Mouse (Mus musculus) heart, embryonic 13.5 days (tissue): ENCODE results near the gene Ghrh. TPM values are rescaled to one million over a fixed set of nuclear protein-coding genes. Genes with fewer than 3 reads are reported as not detected.

ENCODE experiments used
- ATAC-seq: fragments of 200-750 bp; cut with Nextera tagmentation; 2 replicates; pipeline ENCODE4 v1.8.0; 2017; ENCODE audit warnings: moderate TSS enrichment; ENCODE audit not compliant: insufficient number of reproducible peaks, low FRiP score, low TSS enrichment; ENCODE audit errors: extremely low read depth
- H3K27ac ChIP-seq: fragments of 300-500 bp; sonication (generic); replicated peaks from 2 replicates; pipeline ENCODE4 v1.5.1; 2015; ENCODE audit warnings: moderate library complexity, mild to moderate bottlenecking, inconsistent platforms
- H3K27me3 ChIP-seq: fragments of 300-500 bp; sonication (generic); replicated peaks from 2 replicates; pipeline ENCODE4 v1.6.1; 2015; ENCODE audit warnings: mild to moderate bottlenecking, inconsistent platforms
- H3K36me3 ChIP-seq: fragments of 300-500 bp; sonication (generic); 2 replicates; pipeline ENCODE4 v1.6.1; 2015; ENCODE audit warnings: mild to moderate bottlenecking, inconsistent platforms
- H3K4me1 ChIP-seq: fragments of 300-500 bp; sonication (generic); 2 replicates; pipeline ENCODE4 v1.6.1; 2015; ENCODE audit warnings: inconsistent platforms
- H3K4me2 ChIP-seq: fragments of 300-500 bp; sonication (generic); 2 replicates; pipeline ENCODE4 v1.6.1; 2015; ENCODE audit warnings: inconsistent platforms, mild to moderate bottlenecking, moderate library complexity
- H3K4me3 ChIP-seq: fragments of 300-500 bp; sonication (generic); 2 replicates; pipeline ENCODE4 v1.5.1; 2015; ENCODE audit warnings: moderate library complexity, mild to moderate bottlenecking, inconsistent platforms
- H3K9ac ChIP-seq: fragments of 300-500 bp; sonication (generic); 2 replicates; pipeline ENCODE4 v1.6.1; 2015; ENCODE audit warnings: inconsistent platforms, mild to moderate bottlenecking, moderate library complexity
- H3K9me3 ChIP-seq: fragments of 300-500 bp; sonication (generic); 2 replicates; pipeline ENCODE4 v1.6.1; 2016; ENCODE audit warnings: inconsistent platforms
- whole genome bisulfite sequencing: fragments of 180-500 bp; shearing (Covaris S2); methylation state at CpG from one replicate; pipeline ENCODE4 v1.1.7; 2015; ENCODE audit warnings: mixed read lengths; 5-methylcytosine and 5-hydroxymethylcytosine counted together
- polyA plus RNA-seq: library from polyadenylated mRNA; unstranded; fragments of >200 nt; fragmentation: Nextera tagmentation; extraction: Ambion mirVana; gene quantifications from 2 replicates; pipeline ENCODE4 v1.2.1, GENCODE M21; 2015

The Ghrh gene
- polyA plus RNA-seq, 1 experiment from 2014 or later: not detected

GRCm38 (mm10) chr2:157320886-157321285 is 26.4 kb downstream of the Ghrh start:
- peaks cover 97% of the 10 kb centered on the region for H3K36me3 ChIP-seq
- no peak for ATAC-seq
- H3K4me1 ChIP-seq: peaks cover 16% of the 10 kb centered on the region
- no peaks in the 10 kb centered on the region for H3K9me3 ChIP-seq
- H3K4me3 ChIP-seq: no peak overlapping the region
- no peak overlapping the region for H3K9ac ChIP-seq
- H3K27me3 ChIP-seq: no peaks in the 10 kb centered on the region
- no peak overlapping the region for H3K27ac ChIP-seq
- H3K4me2 ChIP-seq: no peak overlapping the region
- WGBS: 75% methylated on average over 5 of the region's 5 CpGs

- Histone ChIP-seq H3K4me1 (peaks cover 16% of the 10 kb centered on the region), H3K36me3 (peaks cover 97% of the 10 kb centered on the region), H3K4me2 (no peak overlapping the region), H3K4me3 (no peak overlapping the region), H3K27me3 (no peaks in the 10 kb centered on the region), H3K9ac (no peak overlapping the region), H3K27ac (no peak overlapping the region), H3K9me3 (no peaks in the 10 kb centered on the region)
- WGBS: 86% methylated on average over 8 of the region's 8 CpGs
- ATAC-seq: no peak
Observed at GRCm38 (mm10) chr2:157320135-157320534, 27.2 kb downstream of the Ghrh start.

GRCm38 (mm10) chr2:157317220-157317619 is 30.1 kb downstream of the Ghrh start:
- no peaks in the 10 kb centered on the region for H3K27me3 ChIP-seq
- ATAC-seq: no peak
- no peaks in the 10 kb centered on the region for H3K9me3 ChIP-seq
- no peak overlapping the region; the same call in 1 of the 2 replicates for H3K27ac ChIP-seq
- H3K4me1 ChIP-seq: peaks cover 16% of the 10 kb centered on the region
- peaks cover 97% of the 10 kb centered on the region for H3K36me3 ChIP-seq
- H3K4me2 ChIP-seq: no peak overlapping the region
- WGBS: 76% methylated on average over 6 of the region's 6 CpGs
- H3K9ac ChIP-seq: no peak overlapping the region
- H3K4me3 ChIP-seq: no peak overlapping the region

GRCm38 (mm10) chr2:157316358-157316933 is 30.9 kb downstream of the Ghrh start:
- Histone ChIP-seq H3K4me1 (peaks cover 20% of the 10 kb centered on the region), H3K9ac (no peak overlapping the region), H3K36me3 (peaks cover 97% of the 10 kb centered on the region), H3K4me3 (no peak overlapping the region), H3K27me3 (no peaks in the 10 kb centered on the region), H3K4me2 (no peak overlapping the region), H3K27ac (no peak overlapping the region), H3K9me3 (no peaks in the 10 kb centered on the region)
- ATAC-seq: no peak
- WGBS: 92% methylated on average over 14 of the region's 14 CpGs

- no peaks in the 10 kb centered on the region for H3K9me3 ChIP-seq
- no peak overlapping the region for H3K4me2 ChIP-seq
- peaks cover 97% of the 10 kb centered on the region for H3K36me3 ChIP-seq
- no peak for ATAC-seq
- WGBS: 90% methylated on average over 6 of the region's 6 CpGs
- H3K4me1 ChIP-seq: peaks cover 28% of the 10 kb centered on the region
- H3K27ac ChIP-seq: no peak overlapping the region
- H3K9ac ChIP-seq: no peak overlapping the region
- H3K27me3 ChIP-seq: no peaks in the 10 kb centered on the region
- H3K4me3 ChIP-seq: no peak overlapping the region
Observed at GRCm38 (mm10) chr2:157315486-157315885, 31.8 kb downstream of the Ghrh start.

GRCm38 (mm10) chr2:157314310-157314709 is 33.0 kb downstream of the Ghrh start:
- Histone ChIP-seq H3K9ac (no peak overlapping the region), H3K4me2 (no peak overlapping the region), H3K9me3 (no peaks in the 10 kb centered on the region), H3K4me3 (no peak overlapping the region), H3K27me3 (no peaks in the 10 kb centered on the region), H3K4me1 (peaks cover 32% of the 10 kb centered on the region), H3K27ac (no peak overlapping the region), H3K36me3 (peaks cover 99% of the 10 kb centered on the region)
- WGBS: 89% methylated on average over 7 of the region's 7 CpGs
- no peak for ATAC-seq

- WGBS: 89% methylated on average over 3 of the region's 3 CpGs
- ATAC-seq: no peak
Observed at GRCm38 (mm10) chr2:157313718-157314117, 33.6 kb downstream of the Ghrh start.

GRCm38 (mm10) chr2:157310963-157311637 is 36.2 kb downstream of the Ghrh start:
- Histone ChIP-seq H3K36me3 (peaks cover 98% of the 10 kb centered on the region), H3K4me1 (peaks cover 27% of the 10 kb centered on the region), H3K9ac (no peak overlapping the region), H3K4me3 (no peak overlapping the region), H3K27me3 (no peaks in the 10 kb centered on the region), H3K4me2 (no peak overlapping the region), H3K27ac (peak overlapping the region; percentile 41), H3K9me3 (no peaks in the 10 kb centered on the region)
- 80% methylated on average over 6 of the region's 6 CpGs for WGBS
- no peak for ATAC-seq

More at GRCm38 (mm10) chr2:157313718-157314117, 33.6 kb downstream of the Ghrh start:
- no peak overlapping the region for H3K4me2 ChIP-seq
- H3K9ac ChIP-seq: no peak overlapping the region
- H3K27ac ChIP-seq: no peak overlapping the region
- peaks cover 99% of the 10 kb centered on the region for H3K36me3 ChIP-seq
- no peak overlapping the region for H3K4me3 ChIP-seq
- no peaks in the 10 kb centered on the region for H3K27me3 ChIP-seq
- no peaks in the 10 kb centered on the region for H3K9me3 ChIP-seq
- H3K4me1 ChIP-seq: peaks cover 35% of the 10 kb centered on the region

- Histone ChIP-seq H3K9ac (no peak overlapping the region), H3K9me3 (no peaks in the 10 kb centered on the region), H3K27ac (no peak overlapping the region), H3K36me3 (peaks cover 96% of the 10 kb centered on the region), H3K4me2 (no peak overlapping the region), H3K4me3 (no peak overlapping the region), H3K27me3 (no peaks in the 10 kb centered on the region), H3K4me1 (peaks cover 29% of the 10 kb centered on the region)
- ATAC-seq: no peak
- WGBS: 93% methylated on average over 8 of the region's 8 CpGs
Observed at GRCm38 (mm10) chr2:157309611-157310010, 37.7 kb downstream of the Ghrh start.

GRCm38 (mm10) chr2:157308273-157308917 is 38.9 kb downstream of the Ghrh start:
- H3K27me3 ChIP-seq: no peaks in the 10 kb centered on the region
- H3K4me1 ChIP-seq: peaks cover 29% of the 10 kb centered on the region
- ATAC-seq: no peak
- H3K4me2 ChIP-seq: no peak overlapping the region
- H3K36me3 ChIP-seq: peaks cover 96% of the 10 kb centered on the region
- no peaks in the 10 kb centered on the region for H3K9me3 ChIP-seq
- H3K27ac ChIP-seq: peak overlapping the region; percentile 61
- H3K4me3 ChIP-seq: no peak overlapping the region
- 89% methylated on average over 2 of the region's 2 CpGs for WGBS
- H3K9ac ChIP-seq: no peak overlapping the region

GRCm38 (mm10) chr2:157307715-157308265 is 39.5 kb downstream of the Ghrh start:
- H3K36me3 ChIP-seq: peaks cover 96% of the 10 kb centered on the region

More at GRCm38 (mm10) chr2:157307715-157308265, 39.5 kb downstream of the Ghrh start:
- peaks cover 29% of the 10 kb centered on the region for H3K4me1 ChIP-seq
- no peak overlapping the region for H3K4me3 ChIP-seq
- no peaks in the 10 kb centered on the region for H3K9me3 ChIP-seq
- 77% methylated on average over 4 of the region's 4 CpGs for WGBS
- no peak for ATAC-seq
- peak overlapping the region; percentile 55 for H3K27ac ChIP-seq
- H3K9ac ChIP-seq: no peak overlapping the region
- H3K4me2 ChIP-seq: no peak overlapping the region
- no peaks in the 10 kb centered on the region for H3K27me3 ChIP-seq
